Mouse (Mus musculus) macrophage (primary cell): ENCODE results near the gene Nckap1. TPM values are rescaled to one million over a fixed set of nuclear protein-coding genes. Genes with fewer than 3 reads are reported as not detected.

ENCODE experiments used
- H3K27ac ChIP-seq: fragments of 350-480 bp; formaldehyde crosslinking; 2 replicates; pipeline ENCODE4 v1.9.0; 2021
- H3K36me3 ChIP-seq: fragments of 350-480 bp; formaldehyde crosslinking; 2 replicates; pipeline ENCODE4 v1.9.0; 2021; ENCODE audit errors: inconsistent target
- H3K4me3 ChIP-seq: fragments of 350-480 bp; formaldehyde crosslinking; 2 replicates; pipeline ENCODE4 v1.9.0; 2021; ENCODE audit errors: inconsistent target
- H3K79me2 ChIP-seq: fragments of 350-480 bp; formaldehyde crosslinking; 2 replicates; pipeline ENCODE4 v1.9.0; 2021; ENCODE audit errors: inconsistent target
- WGBS: methylation state at CpG from one replicate; pipeline ENCODE4 v1.1.7; 2026; ENCODE audit warnings: inconsistent platforms; ENCODE audit not compliant: missing documents; 5-methylcytosine and 5-hydroxymethylcytosine counted together
- polyA plus RNA-seq: library from polyadenylated mRNA; stranded (reverse); fragments of 250-400 nt; gene quantifications from 3 replicates; pipeline ENCODE4 v1.2.4, GENCODE M21; 2018; ENCODE audit warnings: inconsistent platforms
- total RNA-seq, 78 experiments: library from RNA; depleted of rRNA; stranded (reverse); fragments of 250-400 nt; gene quantifications; 1 replicate in 9 of 78; 2 replicates in 24 of 78; 3 replicates in 43 of 78; 4 replicates in 2 of 78; pipeline ENCODE4 v1.2.4; 2018; ENCODE audit warnings: inconsistent platforms in 56 of 78

Gene Nckap1
- 10 to 100 TPM in 2 of 26 experiments, 1 to 10 TPM in 24; 1.4 to 19.4 (median 6.1) TPM for total RNA-seq (2018; cell fraction: chromatin; rRNA removed)
- 1 to 10 TPM; 1.9 to 4.8 (median 3.3) TPM for total RNA-seq (2018; cell fraction: cytosol; rRNA removed)
- 1 to 10 TPM; 1.2 to 6.0 (median 3.8) TPM for total RNA-seq (2018; cell fraction: nucleus; rRNA removed)
- polyA plus RNA-seq = 0.88 to 4.5 TPM (median 3.2 TPM) in 3 replicates

DNA sequence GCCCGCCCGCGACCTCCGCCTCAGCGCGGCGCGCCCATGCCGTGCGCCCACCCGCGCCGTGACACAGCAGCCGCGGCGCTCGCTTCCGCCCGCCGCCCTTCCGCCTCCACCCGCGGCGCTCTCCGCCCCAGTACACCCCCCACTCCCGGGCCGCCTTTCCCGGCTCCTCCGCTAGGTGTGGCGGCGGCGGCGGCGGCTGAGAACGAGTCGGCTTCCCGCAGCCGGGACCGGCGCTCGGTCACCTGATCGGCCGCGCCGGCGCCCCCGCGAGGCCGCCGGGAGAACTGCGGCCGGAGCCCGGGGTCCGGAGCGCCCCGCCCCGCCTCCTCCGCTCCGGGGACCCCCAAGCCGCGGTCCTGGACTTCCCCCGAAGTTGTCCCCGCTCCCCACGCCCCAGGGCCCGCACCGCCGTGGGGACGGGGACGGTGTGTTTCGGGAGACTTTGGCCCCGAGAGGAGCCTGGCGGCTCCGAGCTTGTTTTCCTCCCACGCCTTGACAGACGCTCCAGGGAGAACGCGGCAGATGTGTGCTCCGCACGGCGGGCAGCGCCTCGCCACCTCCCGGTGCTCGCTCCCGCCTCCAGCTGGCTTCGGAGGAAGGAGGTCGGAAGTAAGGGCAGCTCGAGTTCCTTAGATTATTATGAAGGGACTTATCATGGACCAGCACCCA, at the start of gene Nckap1:
TSS of gene Nckap1 (minus strand) at position 338 of the 669 bp plus-strand sequence.
- Histone ChIP-seq H3K79me2 (no peaks in the 10 kb centered on the region), H3K4me3 (no peak within 1 kb of the TSS), H3K36me3 (no peaks in the 10 kb centered on the region), H3K27ac (no peak within 1 kb of the TSS)
- WGBS = under 1% methylated on average over 63 of the region's 88 CpGs

DNA sequence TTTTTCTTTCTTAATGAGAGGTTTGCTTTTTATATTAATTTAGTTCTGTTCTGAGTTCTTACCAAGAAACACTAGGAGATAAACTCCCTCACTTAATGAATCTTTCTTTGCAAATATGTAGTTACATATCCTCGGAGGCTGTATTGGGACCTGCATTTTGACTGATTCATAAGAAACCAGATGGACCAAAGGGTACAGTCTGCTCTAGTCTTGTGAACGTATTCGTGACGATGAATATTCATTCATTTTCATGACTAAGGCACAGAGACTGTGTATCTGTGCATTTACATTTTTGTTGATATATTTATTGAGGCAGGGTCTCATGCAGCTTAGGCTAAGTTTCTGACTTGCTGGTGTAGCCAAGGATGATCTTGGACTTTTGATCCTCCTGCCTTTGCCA, 43.3 kb upstream of the Nckap1 start:
- no peaks in the 10 kb centered on the region for H3K79me2 ChIP-seq
- WGBS = 98% methylated on average over 4 of the region's 4 CpGs
- no peak overlapping the region for H3K27ac ChIP-seq
- peaks cover 4% of the 10 kb centered on the region; the same call in 1 of the 2 replicates for H3K36me3 ChIP-seq
- no peak overlapping the region for H3K4me3 ChIP-seq

DNA sequence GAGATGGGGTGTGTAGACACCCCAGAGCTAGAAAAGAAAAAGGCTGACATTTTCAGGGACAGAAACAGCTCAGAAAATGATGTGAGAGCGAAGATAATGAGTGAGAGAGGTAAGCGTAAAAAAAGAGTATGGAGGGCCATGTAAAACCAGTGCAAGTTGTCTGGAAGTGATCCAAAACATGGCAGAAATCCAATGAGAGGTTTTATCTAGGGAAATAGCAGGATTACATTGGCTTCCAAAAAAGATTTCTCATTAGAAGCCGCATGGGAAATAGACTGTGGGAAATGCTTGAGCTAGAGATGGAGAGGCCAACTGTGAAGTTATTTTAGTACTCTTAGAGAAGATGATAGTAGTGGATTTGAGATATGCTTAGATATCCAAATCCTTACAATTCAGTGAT, 40.7 kb upstream of the Nckap1 start:
- Histone ChIP-seq H3K4me3 (no peak overlapping the region), H3K36me3 (peaks cover 4% of the 10 kb centered on the region; the same call in 1 of the 2 replicates), H3K27ac (no peak overlapping the region), H3K79me2 (no peaks in the 10 kb centered on the region)
- 97% methylated on average over 3 of the region's 3 CpGs for WGBS

DNA sequence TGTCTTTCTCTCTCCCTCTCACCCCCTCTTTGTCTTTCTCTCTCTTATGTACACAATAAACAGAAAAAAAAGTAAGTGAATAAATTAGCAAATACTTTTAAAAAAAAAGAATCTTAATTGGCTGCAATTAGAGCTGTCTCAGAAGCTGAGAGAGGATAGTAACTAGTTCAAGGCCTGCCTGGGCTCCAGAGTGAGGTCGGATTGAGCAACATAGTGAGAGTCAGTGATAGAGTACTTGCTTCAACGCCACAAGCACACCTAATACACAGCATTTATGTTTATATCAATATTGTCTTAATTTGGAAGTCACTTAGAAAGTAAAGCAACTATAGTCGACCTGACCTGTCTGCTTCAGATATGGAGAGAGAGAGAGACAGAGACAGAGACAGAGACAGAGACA, 37.8 kb upstream of the Nckap1 start:
- no peaks in the 10 kb centered on the region for H3K36me3 ChIP-seq
- H3K79me2 ChIP-seq = no peaks in the 10 kb centered on the region
- no peak overlapping the region for H3K4me3 ChIP-seq
- H3K27ac ChIP-seq = no peak overlapping the region
- WGBS = 100% methylated on average over 3 of the region's 3 CpGs

DNA sequence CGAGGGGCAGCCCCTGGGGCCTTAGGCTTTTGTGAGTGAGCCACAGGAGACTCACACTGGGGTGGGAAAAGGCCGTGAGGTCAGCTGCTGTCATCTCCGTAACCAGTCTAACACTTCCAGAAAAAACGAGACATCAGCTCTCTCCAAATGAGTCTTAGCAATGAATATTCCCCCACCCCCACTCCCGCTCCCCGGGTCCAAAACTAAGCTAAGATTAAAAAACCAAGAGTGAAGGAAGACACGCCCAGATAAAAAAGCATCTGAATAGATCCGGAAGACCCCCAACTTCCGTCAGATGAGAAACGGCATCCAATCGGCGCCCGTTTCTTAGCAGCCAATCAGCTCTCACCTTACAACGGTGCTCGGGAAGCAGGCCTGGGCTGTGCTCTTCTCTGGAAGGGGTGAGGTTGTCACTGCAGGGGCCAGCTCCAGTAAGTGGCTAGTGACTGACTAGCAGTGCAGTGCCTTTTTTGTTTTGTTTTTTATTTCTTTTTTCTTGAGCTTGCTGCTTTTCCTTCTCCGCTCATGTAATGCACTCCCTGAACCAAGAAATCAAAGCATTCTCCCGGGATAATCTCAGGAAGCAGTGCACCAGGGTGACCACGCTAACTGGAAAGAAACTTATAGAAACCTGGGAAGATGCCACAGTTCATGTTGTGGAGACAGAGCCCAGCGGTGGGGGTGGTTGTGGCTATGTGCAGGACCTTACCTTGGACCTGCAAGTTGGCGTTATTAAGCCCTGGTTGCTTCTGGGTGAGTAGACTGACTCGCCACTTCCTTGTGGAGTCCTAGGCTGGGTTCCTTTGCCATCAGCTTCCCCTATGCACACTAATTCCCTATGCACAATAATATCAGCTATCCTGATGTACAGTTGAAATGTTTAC, 35.9 kb upstream of the Nckap1 start, which contains the start of the genes Dusp19 and Nup35:
TSS of gene Dusp19 (plus strand) at position 192 of the 884 bp plus-strand sequence.
TSS of gene Nup35 (plus strand) at position 383 of the 884 bp plus-strand sequence.
- 2% methylated on average over 21 of the region's 21 CpGs for WGBS
- Histone ChIP-seq H3K79me2 (no peaks in the 10 kb centered on the region), H3K27ac (peak within 1 kb of the TSS; percentile 63), H3K4me3 (peak within 1 kb of the TSS; percentile 85), H3K36me3 (no peaks in the 10 kb centered on the region)

DNA sequence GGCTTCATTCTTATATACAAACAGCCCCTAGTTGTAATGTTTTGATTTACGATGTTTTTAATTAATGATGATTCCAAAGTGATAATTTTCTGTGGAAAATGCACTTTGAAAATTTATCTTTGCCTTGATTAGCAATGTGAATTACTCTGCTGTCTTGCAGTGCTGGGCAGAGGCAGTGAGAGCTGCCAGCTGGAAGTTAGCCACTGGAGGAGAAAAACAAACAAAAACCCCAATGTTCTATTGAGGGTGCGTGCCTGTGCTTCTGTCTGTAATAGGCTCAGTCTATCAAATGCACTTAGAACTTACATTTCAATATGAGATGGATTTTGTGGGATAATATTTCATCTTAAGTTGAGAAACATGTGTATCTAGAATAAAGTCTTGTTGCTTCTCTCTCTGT, 31.6 kb upstream of the Nckap1 start:
- no peaks in the 10 kb centered on the region for H3K36me3 ChIP-seq
- WGBS = 95% methylated on average over 2 of the region's 2 CpGs
- no peaks in the 10 kb centered on the region for H3K79me2 ChIP-seq
- H3K4me3 ChIP-seq = no peak overlapping the region
- no peak overlapping the region for H3K27ac ChIP-seq

DNA sequence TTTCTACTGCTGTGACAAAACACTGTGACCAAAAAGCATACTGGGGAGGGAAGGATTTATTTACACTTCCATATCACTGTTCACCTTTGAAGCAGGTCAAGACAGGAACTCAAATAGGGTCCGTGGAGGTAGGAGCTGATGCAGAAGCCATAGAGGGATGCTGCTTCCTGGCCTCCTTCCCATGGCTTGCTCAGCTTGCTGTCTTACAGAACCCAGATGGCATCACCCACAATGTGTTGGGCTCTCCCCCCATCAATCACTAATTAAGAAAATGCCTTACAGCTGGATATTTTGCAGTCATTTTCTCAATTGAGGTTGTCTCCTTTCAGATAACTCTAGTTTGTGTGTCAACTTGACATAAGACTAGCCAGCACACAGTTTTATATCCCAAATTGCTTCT, 31.1 kb upstream of the Nckap1 start:
- no peaks in the 10 kb centered on the region for H3K36me3 ChIP-seq
- 69% methylated on average over 1 of the region's 1 CpGs for WGBS
- no peaks in the 10 kb centered on the region for H3K79me2 ChIP-seq
- no peak overlapping the region for H3K27ac ChIP-seq
- H3K4me3 ChIP-seq = no peak overlapping the region

DNA sequence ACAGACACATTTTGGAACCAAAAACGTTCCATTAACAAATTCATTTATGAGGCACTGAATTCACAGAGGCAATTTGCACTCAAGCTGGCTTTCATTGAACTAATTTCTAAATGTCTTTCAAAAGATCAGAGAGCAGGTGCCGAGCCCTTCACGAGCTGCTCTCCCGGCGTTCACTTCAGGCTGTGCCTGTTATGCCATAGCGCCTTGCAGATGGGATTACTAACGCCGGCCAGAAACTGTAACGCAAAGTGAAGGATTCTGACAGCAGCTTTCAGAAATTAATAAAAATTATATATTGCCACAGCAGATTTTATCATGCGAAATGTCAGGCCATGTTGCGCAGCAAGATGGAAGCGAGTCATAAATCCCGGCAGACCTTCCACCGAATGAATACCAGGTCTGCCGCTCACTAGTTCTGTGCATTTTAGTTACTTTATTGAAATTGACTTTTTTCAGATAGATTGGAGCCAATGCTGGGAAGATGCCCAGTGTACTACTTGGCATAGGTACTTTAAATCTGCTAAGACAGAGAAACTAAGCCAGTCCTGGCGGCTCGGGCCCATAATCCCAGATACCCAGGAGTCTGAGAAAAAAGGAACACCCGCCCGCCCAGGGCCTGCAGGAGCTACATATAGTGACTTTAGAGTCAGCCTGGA, 22.7 kb upstream of the Nckap1 start:
- Histone ChIP-seq H3K4me3 (no peak overlapping the region), H3K79me2 (no peaks in the 10 kb centered on the region), H3K36me3 (no peaks in the 10 kb centered on the region), H3K27ac (no peak overlapping the region)
- 93% methylated on average over 19 of the region's 19 CpGs for WGBS

DNA sequence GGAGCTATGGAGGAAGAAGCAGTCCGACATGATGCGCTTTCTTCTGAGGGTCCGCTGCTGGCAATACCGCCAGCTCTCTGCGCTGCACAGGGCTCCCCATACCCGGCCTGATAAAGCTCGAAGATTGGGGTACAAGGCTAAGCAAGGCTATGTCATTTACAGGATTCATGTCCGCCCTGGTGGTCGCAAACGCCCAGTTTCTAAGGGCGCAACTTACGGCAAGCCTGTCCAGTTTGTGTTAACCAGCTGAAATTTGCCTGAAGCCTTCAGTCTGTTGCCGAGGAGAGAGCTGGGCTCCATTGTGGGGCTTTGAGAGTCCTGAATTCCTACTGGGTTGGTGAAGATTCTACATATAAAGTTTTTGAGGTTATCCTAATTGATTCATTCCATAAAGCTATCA, 21.6 kb upstream of the Nckap1 start:
- H3K27ac ChIP-seq = no peak overlapping the region
- no peaks in the 10 kb centered on the region for H3K36me3 ChIP-seq
- H3K4me3 ChIP-seq = no peak overlapping the region
- no peaks in the 10 kb centered on the region for H3K79me2 ChIP-seq
- 94% methylated on average over 12 of the region's 13 CpGs for WGBS

DNA sequence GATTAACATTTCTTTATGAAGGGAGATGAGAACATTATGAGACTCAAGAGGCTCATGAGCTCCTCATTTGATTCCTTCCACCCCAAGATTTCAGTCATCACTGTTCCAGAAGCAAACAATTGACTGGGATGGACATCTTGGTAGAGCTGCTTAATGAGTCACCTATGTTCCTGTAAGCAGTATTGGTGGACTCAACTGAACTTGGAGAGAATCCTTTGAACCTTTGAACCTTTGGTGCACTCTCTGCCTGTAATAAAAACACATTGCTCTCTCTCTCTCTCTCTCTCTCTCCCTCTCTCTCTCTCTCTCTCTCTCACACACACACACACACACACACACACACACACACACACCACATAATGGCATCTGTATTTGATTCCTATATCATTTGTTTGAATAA, 19.4 kb upstream of the Nckap1 start:
- Histone ChIP-seq H3K4me3 (no peak overlapping the region), H3K79me2 (no peaks in the 10 kb centered on the region), H3K36me3 (no peaks in the 10 kb centered on the region), H3K27ac (no peak overlapping the region)

DNA sequence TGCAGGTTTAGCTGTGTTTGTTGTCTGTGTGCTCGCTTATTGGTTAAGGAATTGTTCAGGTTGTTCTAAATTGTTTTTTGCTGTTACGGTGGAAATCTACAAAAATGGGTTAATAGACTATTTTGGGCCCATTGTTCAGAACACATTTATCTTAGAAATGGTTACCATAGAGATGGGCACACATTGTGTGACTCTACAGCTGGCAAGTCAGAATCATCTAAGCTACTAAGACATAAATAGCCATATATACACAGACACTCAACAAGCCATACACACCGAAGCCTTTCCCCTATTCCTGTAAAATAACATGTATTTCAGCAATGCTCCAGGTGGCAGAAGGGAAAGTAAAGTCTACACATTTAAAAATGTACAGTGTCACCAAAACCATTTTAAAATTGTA, 18.7 kb upstream of the Nckap1 start:
- H3K27ac ChIP-seq = no peak overlapping the region
- H3K4me3 ChIP-seq = no peak overlapping the region
- WGBS = 93% methylated on average over 3 of the region's 3 CpGs
- no peaks in the 10 kb centered on the region for H3K79me2 ChIP-seq
- H3K36me3 ChIP-seq = no peaks in the 10 kb centered on the region

DNA sequence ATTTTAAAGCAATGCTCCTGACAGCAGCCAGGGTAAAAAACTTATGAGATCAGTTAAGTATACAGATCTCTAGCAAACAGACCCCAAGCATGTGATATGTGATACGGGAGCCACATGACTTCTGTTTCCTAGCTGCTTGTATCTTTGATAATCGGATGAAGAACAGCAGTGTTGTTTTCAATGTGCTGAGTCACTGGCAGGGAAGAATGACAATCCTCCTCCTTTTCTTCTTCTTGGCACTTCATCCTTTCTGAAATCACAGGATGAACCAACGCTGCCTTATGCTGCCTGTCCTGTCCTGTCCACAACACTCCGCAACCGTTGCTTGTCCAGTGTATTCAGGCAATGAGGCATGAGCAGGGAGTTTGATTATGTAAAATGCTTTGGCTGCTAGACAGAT, 15.8 kb upstream of the Nckap1 start:
- Histone ChIP-seq H3K27ac (no peak overlapping the region), H3K79me2 (no peaks in the 10 kb centered on the region), H3K36me3 (no peaks in the 10 kb centered on the region), H3K4me3 (no peak overlapping the region)
- 94% methylated on average over 5 of the region's 5 CpGs for WGBS

DNA sequence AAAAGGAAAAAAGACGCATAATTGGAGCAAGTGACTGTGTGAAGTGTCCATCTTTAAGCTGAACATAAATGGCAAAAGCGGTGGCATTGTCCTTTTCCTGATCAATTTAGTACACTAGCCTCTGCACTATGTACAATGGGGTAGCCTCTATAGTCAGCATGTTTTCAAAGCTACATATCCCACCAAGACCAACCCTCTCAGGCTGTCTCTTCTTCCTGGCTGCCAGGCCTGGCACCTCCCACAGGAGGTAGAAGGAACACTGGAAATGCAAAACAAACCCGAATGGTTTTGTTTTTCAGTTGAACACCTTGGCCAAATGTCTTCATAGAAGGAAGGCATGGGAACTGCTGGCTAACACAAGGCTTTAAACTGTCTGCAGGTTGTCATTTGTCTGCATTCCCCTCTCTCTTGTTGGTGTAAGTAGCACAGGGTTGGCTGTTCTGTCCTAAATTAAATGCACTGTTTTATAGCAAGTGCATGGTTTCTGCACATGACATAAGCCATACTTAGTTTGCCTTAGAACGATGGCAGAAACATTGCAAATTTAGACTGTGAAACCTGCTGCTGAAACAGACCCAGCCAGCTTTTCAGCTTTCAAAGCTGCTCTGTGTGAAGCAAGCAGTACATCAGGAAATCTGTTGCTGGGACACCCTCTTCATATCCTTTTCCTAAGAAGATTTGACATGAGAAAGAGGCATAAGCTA, 13.2 kb upstream of the Nckap1 start:
- Histone ChIP-seq H3K36me3 (no peaks in the 10 kb centered on the region), H3K4me3 (no peak overlapping the region), H3K79me2 (no peaks in the 10 kb centered on the region), H3K27ac (no peak overlapping the region)
- WGBS = 87% methylated on average over 4 of the region's 4 CpGs

DNA sequence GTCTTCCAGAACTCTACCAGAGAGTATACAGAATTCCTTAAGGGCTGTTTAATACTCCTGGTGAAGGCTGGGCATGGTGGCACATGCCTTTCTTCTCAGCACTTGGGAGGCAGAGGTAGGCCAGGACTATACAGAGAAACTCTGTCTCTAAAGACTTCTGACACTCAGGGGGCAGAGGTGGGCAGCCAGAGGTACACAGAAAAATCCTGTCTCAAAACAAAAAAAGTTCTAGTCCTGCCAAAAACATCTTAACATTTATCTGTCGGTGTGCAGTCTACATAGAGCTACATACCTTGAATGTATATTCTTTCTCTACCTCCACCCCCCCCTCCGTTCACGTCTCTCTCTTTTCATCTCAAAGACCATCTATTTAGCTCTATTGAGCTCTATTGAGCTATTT, 1.2 kb upstream of the Nckap1 start:
- H3K27ac ChIP-seq = no peak overlapping the region
- no peak overlapping the region for H3K4me3 ChIP-seq
- WGBS = 94% methylated on average over 3 of the region's 3 CpGs
- no peaks in the 10 kb centered on the region for H3K36me3 ChIP-seq
- H3K79me2 ChIP-seq = no peaks in the 10 kb centered on the region
